Mouse (Mus musculus): ENCODE data around the gene Rbak. TPM values are rescaled to one million over a fixed set of nuclear protein-coding genes. Genes with fewer than 3 reads are reported as not detected.
"Not testable (repeated sequence)": the region's sequence is repeated elsewhere in the genome, so short reads cannot be mapped to it uniquely, and the experiment has no call there.

Rbak gene
- polyA plus RNA-seq, 1 experiment from 2014 or later: 1.5 TPM

DNA sequence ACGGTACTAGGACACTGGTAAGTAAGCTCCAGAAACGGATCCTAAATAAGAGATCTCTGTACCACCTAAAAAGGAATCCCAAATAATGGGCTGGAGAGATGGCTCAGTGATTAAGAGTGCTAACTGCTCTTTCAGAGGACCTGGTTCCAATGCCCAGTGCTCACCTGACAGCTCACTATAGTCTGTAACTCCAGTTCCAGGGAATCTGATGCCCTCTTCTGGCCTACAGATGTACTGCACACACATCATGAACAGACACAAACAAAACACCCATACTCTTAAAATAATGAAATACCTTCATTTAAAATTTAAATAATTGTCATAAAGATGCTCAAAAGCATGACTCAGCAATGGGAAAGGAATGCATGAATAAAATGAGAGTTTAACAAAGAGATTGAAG is 31.0 kb downstream of the Rbak start:
- Histone ChIP-seq H3K4me3 (ENCODE audit: low read depth, low read length) (no peak overlapping the region), H3K4me2 (ENCODE audit: low read depth, low read length) (no peak overlapping the region), H3K36me3 (ENCODE audit: control insufficient read depth, insufficient read depth) (no peaks in the 10 kb centered on the region), H3K9me3 (replicated peaks; ENCODE audit: control insufficient read depth, low read length) (0 out of 2 replicates have a peak, but pooled peaks cover 2% of the 10 kb centered on the region), H3K27me3 (ENCODE audit: control insufficient read depth, insufficient read depth, low read depth, low read length) (no peaks in the 10 kb centered on the region), H3K27ac (ENCODE audit: low read length) (no peak overlapping the region), H3K9ac (ENCODE audit: low read depth, low read length) (no peak overlapping the region), H3K4me1 (ENCODE audit: control insufficient read depth, low read depth, low read length) (no peaks in the 10 kb centered on the region)
- ATAC-seq (ENCODE audit: low read depth): no peak
- WGBS (ENCODE audit: insufficient replicate concordance): 56% methylated on average over 2 of the region's 2 CpGs

DNA sequence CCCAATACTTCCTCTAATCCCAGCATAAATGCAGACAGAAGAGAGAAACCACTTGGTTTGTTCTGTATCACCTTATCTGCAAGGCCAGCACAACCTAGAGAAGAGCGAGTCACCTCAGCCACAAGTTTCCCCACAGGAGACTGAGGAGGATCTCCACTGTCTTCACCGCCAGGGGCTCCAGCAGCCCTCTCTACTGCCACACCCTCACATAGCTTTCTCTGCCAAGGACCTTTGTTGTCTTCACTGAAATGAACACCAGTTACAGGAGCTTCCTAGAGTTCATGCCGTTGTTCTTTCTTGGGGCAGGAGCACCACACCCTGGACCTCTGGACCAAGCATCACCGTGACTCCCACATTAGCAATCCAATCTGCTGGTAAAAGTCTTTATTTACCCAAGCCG is 31.9 kb downstream of the Rbak start:
- WGBS (ENCODE audit: insufficient replicate concordance): 65% methylated on average over 5 of the region's 5 CpGs
- H3K27ac ChIP-seq (ENCODE audit: low read length): no peak overlapping the region
- no peak overlapping the region for H3K9ac ChIP-seq (ENCODE audit: low read depth, low read length)
- no peaks in the 10 kb centered on the region for H3K4me1 ChIP-seq (ENCODE audit: control insufficient read depth, low read depth, low read length)
- H3K36me3 ChIP-seq (ENCODE audit: control insufficient read depth, insufficient read depth): no peaks in the 10 kb centered on the region
- ATAC-seq (ENCODE audit: low read depth): no peak
- H3K9me3 ChIP-seq (replicated peaks; ENCODE audit: control insufficient read depth, low read length): 0 out of 2 replicates have a peak, but pooled peaks cover 2% of the 10 kb centered on the region
- no peaks in the 10 kb centered on the region for H3K27me3 ChIP-seq (ENCODE audit: control insufficient read depth, insufficient read depth, low read depth, low read length)
- H3K4me3 ChIP-seq (ENCODE audit: low read depth, low read length): no peak overlapping the region
- no peak overlapping the region for H3K4me2 ChIP-seq (ENCODE audit: low read depth, low read length)

DNA sequence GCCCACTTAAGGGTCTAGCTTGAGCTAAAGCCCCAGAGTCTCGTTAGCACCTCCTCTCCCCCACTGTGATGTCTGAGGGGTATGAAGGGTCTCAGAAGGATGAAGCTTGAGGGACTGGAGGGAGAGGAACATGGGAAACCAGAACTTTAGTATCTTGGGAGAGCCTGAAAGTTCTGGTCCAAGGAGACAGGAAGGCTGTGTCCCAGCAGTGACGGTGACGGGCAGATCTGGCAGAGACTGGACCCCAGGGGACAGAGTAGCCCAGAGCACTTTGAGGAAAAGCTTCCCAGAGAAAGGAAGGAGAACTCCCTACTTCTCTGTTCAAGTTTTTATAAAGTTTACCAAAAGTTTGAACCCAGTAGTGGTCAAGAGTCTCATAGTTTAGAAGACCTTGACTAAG is 33.1 kb downstream of the Rbak start, which contains the start of gene Olfr718-ps1:
Gene Olfr718-ps1 (minus strand): TSS at position 101 of the 400 bp plus-strand sequence.
- Histone ChIP-seq H3K4me3 (ENCODE audit: low read depth, low read length) (no peak within 1 kb of the TSS), H3K9me3 (replicated peaks; ENCODE audit: control insufficient read depth, low read length) (0 out of 2 replicates have a peak, but pooled peaks cover 2% of the 10 kb centered on the region), H3K9ac (ENCODE audit: low read depth, low read length) (no peak within 1 kb of the TSS), H3K27me3 (ENCODE audit: control insufficient read depth, insufficient read depth, low read depth, low read length) (no peaks in the 10 kb centered on the region), H3K4me2 (ENCODE audit: low read depth, low read length) (no peak within 1 kb of the TSS), H3K27ac (ENCODE audit: low read length) (no peak within 1 kb of the TSS), H3K36me3 (ENCODE audit: control insufficient read depth, insufficient read depth) (no peaks in the 10 kb centered on the region), H3K4me1 (ENCODE audit: control insufficient read depth, low read depth, low read length) (no peaks in the 10 kb centered on the region)
- ATAC-seq (ENCODE audit: low read depth): no peak
- WGBS (ENCODE audit: insufficient replicate concordance): 44% methylated on average over 3 of the region's 3 CpGs

DNA sequence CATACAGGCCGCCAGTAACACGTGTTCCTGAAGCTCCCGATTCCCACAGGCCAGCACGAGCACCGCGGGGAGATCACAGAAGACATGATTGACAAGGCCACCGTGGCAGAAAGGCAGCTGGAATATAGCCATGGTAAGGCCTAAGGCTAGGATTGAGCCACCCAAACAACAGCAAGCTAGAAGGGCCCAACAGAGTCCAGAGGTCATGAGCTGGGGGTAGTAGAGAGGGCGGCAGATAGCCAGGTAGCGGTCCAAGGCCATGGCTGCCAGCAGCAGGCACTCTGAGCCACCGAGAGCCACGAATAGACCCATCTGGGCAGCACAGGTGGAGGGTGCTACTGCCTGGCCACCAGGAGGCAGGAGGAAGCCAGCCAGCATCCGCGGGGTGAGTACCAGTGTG is 43.0 kb downstream of the Rbak start:
- 64% methylated on average over 13 of the region's 13 CpGs for WGBS (ENCODE audit: insufficient replicate concordance)
- no peaks in the 10 kb centered on the region for H3K27me3 ChIP-seq (ENCODE audit: control insufficient read depth, insufficient read depth, low read depth, low read length)

DNA sequence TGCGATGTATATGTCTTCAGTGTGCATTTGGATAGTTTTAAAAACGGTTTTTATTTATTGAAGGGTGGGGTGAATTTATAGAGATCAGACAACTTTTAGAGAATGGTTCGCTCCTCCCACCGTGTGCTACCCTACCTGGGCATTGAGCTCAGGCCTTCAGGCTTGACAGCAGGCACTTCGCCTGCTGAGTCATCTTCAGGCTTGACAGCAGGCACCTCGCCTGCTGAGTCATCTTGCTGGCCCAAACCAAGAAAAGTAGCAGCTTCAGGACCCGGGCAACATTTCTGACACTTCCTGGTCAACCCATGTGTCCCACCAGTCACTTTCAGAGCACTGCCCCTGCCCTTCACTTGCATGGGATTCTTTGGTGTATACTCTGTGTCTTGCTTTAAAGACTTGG is 45.5 kb downstream of the Rbak start:
- 54% methylated on average over 7 of the region's 7 CpGs for WGBS (ENCODE audit: insufficient replicate concordance)
- ATAC-seq (ENCODE audit: low read depth): no peak
- no peaks in the 10 kb centered on the region for H3K27me3 ChIP-seq (ENCODE audit: control insufficient read depth, insufficient read depth, low read depth, low read length)
- H3K4me3 ChIP-seq (ENCODE audit: low read depth, low read length): no peak overlapping the region
- no peaks in the 10 kb centered on the region for H3K36me3 ChIP-seq (ENCODE audit: control insufficient read depth, insufficient read depth)
- H3K4me2 ChIP-seq (ENCODE audit: low read depth, low read length): no peak overlapping the region
- H3K9me3 ChIP-seq (replicated peaks; ENCODE audit: control insufficient read depth, low read length): no peaks in the 10 kb centered on the region
- H3K27ac ChIP-seq (ENCODE audit: low read length): no peak overlapping the region
- H3K4me1 ChIP-seq (ENCODE audit: control insufficient read depth, low read depth, low read length): peaks cover 4% of the 10 kb centered on the region; the same call in 1 of the 2 replicates
- no peak overlapping the region for H3K9ac ChIP-seq (ENCODE audit: low read depth, low read length)

More for the DNA sequence above, 43.0 kb downstream of the Rbak start:
- peaks cover 4% of the 10 kb centered on the region; the same call in 1 of the 2 replicates for H3K4me1 ChIP-seq (ENCODE audit: control insufficient read depth, low read depth, low read length)
- no peaks in the 10 kb centered on the region for H3K36me3 ChIP-seq (ENCODE audit: control insufficient read depth, insufficient read depth)
- peak; percentile 53; the same call in 1 of the 2 replicates for ATAC-seq (ENCODE audit: low read depth)
- no peak overlapping the region for H3K4me2 ChIP-seq (ENCODE audit: low read depth, low read length)
- no peak overlapping the region for H3K4me3 ChIP-seq (ENCODE audit: low read depth, low read length)
- H3K9ac ChIP-seq (ENCODE audit: low read depth, low read length): no peak overlapping the region
- H3K9me3 ChIP-seq (replicated peaks; ENCODE audit: control insufficient read depth, low read length): no peaks in the 10 kb centered on the region
- no peak overlapping the region for H3K27ac ChIP-seq (ENCODE audit: low read length)

DNA sequence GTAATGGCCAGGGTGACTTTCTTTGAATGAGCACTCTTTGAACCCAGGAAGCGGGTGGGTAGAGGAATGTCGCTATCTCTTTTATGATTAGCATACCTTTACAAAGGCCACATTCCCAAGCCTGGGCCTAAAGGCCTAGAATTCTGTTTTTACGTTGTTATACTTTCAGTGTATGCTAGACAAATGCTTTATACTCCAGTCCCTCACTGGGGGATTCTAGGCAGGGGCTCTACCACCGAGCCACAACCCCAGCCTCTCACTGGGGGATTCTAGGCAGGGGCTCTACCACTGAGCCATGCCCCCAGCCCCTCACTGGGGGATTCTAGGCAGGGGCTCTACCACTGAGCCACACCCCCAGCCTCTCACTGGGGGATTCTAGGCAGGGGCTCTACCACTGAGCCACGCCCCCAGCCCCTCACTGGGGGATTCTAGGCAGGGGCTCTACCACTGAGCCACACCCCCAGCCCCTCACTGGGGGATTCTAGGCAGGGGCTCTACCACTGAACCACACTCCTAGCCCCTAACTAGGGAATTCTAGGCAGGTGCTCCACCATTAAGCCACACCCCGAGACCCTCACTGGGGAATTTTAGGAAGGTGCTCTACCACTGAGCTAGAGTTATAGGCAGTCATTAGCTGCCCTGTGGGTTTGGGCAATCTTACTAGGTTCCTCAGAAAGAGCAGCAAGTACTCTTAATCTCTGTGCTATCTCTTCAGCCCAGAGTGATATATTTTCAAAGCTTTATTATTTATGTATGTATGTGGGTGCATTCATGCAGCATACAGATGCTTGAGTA is 46.2 kb downstream of the Rbak start:
- not testable (repeated sequence) for H3K36me3 ChIP-seq (ENCODE audit: control insufficient read depth, insufficient read depth); H3K27me3 ChIP-seq (ENCODE audit: control insufficient read depth, insufficient read depth, low read depth, low read length); H3K27ac ChIP-seq (ENCODE audit: low read length); H3K4me2 ChIP-seq (ENCODE audit: low read depth, low read length); H3K4me3 ChIP-seq (ENCODE audit: low read depth, low read length); H3K9ac ChIP-seq (ENCODE audit: low read depth, low read length); ATAC-seq (ENCODE audit: low read depth); H3K9me3 ChIP-seq (replicated peaks; ENCODE audit: control insufficient read depth, low read length); H3K4me1 ChIP-seq (ENCODE audit: control insufficient read depth, low read depth, low read length)
- 75% methylated on average over 3 of the region's 6 CpGs for WGBS (ENCODE audit: insufficient replicate concordance)

DNA sequence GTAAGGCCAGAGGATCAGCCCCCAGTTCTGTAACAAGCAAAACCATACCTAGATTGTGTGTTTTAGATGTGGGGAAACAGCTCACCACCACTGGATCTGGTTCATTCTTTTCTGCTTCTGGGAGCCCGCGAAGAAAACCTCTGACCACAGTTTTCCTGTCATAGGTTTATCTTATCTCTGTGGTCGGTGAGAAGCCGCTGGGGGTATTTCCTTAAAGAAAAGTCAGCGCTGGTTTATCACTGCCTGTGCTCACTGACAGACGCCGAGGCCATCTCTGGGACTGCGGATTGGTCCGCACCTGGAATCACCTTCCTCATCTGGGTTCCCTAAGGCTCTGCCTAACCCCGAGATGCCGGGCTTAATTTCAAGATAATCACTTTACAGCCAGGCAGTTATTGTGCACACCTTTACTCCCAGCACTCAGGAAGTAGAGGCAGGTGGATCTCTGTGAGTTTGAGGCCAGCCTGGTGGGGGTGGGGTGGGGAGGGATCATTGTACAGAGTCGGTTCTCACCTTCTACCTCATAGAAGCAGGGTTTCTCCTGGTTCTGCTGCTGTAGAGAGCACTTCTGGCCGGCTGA is 47.5 kb downstream of the Rbak start:
- Histone ChIP-seq H3K4me3 (ENCODE audit: low read depth, low read length) (no peak overlapping the region), H3K36me3 (ENCODE audit: control insufficient read depth, insufficient read depth) (no peaks in the 10 kb centered on the region), H3K9me3 (replicated peaks; ENCODE audit: control insufficient read depth, low read length) (no peaks in the 10 kb centered on the region), H3K9ac (ENCODE audit: low read depth, low read length) (no peak overlapping the region), H3K4me2 (ENCODE audit: low read depth, low read length) (no peak overlapping the region), H3K27me3 (ENCODE audit: control insufficient read depth, insufficient read depth, low read depth, low read length) (no peaks in the 10 kb centered on the region), H3K27ac (ENCODE audit: low read length) (no peak overlapping the region), H3K4me1 (ENCODE audit: control insufficient read depth, low read depth, low read length) (peaks cover 4% of the 10 kb centered on the region; the same call in 1 of the 2 replicates)
- 17% methylated on average over 13 of the region's 13 CpGs for WGBS (ENCODE audit: insufficient replicate concordance)
- no peak for ATAC-seq (ENCODE audit: low read depth)

DNA sequence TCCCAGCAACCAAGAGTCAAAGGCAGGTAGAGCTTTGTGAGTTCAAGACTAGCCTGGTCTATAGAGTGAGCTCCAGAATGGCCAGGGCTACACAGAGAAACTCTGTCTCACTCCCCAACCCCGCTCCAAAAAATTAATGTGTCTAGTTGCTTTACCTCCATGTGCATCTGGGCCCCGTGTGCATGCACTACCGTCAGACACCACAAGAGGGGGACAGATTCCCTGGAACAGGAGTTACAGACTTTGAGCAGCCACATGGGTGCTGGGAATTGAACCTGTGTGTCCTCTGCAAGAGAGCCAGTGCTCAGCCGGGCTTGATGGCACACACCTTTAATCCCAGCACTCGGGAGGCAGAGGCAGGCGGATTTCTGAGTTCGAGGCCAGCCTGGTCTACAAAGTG is 50.2 kb downstream of the Rbak start:
- WGBS (ENCODE audit: insufficient replicate concordance): 71% methylated on average over 7 of the region's 7 CpGs
- Histone ChIP-seq H3K9me3 (replicated peaks; ENCODE audit: control insufficient read depth, low read length) (no peaks in the 10 kb centered on the region), H3K4me1 (ENCODE audit: control insufficient read depth, low read depth, low read length) (peaks cover 4% of the 10 kb centered on the region; the same call in 1 of the 2 replicates), H3K27me3 (ENCODE audit: control insufficient read depth, insufficient read depth, low read depth, low read length) (no peaks in the 10 kb centered on the region), H3K4me3 (ENCODE audit: low read depth, low read length) (no peak overlapping the region), H3K27ac (ENCODE audit: low read length) (no peak overlapping the region), H3K9ac (ENCODE audit: low read depth, low read length) (no peak overlapping the region), H3K36me3 (ENCODE audit: control insufficient read depth, insufficient read depth) (no peaks in the 10 kb centered on the region), H3K4me2 (ENCODE audit: low read depth, low read length) (no peak overlapping the region)
- ATAC-seq (ENCODE audit: low read depth): no peak

DNA sequence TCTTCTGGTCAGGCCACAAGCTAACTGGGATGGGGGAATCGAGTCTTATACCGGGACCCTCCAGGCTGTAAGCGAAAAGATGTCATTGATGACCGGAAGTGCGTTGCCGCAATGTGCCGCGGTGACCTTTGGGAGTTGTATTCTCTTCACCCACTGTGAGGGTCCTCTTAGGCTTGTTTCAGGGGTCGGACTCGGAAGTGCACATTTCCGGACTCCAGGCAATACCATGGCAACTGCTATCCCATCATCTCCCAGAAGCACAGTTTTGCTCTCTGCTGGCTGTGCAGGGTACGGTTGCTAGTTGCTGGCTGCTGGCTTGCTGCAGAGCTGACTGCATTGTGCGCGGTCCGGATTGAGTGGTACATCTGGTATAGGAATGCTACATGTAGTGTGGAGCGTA is 51.5 kb downstream of the Rbak start:
- Histone ChIP-seq H3K36me3 (ENCODE audit: control insufficient read depth, insufficient read depth) (no peaks in the 10 kb centered on the region), H3K9me3 (replicated peaks; ENCODE audit: control insufficient read depth, low read length) (no peaks in the 10 kb centered on the region), H3K4me2 (ENCODE audit: low read depth, low read length) (no peak overlapping the region), H3K9ac (ENCODE audit: low read depth, low read length) (no peak overlapping the region), H3K4me1 (ENCODE audit: control insufficient read depth, low read depth, low read length) (no peaks in the 10 kb centered on the region), H3K4me3 (ENCODE audit: low read depth, low read length) (no peak overlapping the region), H3K27ac (ENCODE audit: low read length) (no peak overlapping the region), H3K27me3 (ENCODE audit: control insufficient read depth, insufficient read depth, low read depth, low read length) (no peaks in the 10 kb centered on the region)
- 85% methylated on average over 16 of the region's 16 CpGs for WGBS (ENCODE audit: insufficient replicate concordance)
- no peak for ATAC-seq (ENCODE audit: low read depth)
